Mouse (Mus musculus) midbrain, embryonic 16.5 days (tissue): ENCODE results near the gene Tnfrsf17. TPM values are rescaled to one million over a fixed set of nuclear protein-coding genes. Genes with fewer than 3 reads are reported as not detected.
"Not testable (repeated sequence)": the region's sequence is repeated elsewhere in the genome, so short reads cannot be mapped to it uniquely, and the experiment has no call there.

ENCODE experiments used
- ATAC-seq: fragments of 200-750 bp; cut with Nextera tagmentation; 2 replicates; pipeline ENCODE4 v1.8.0; 2017; ENCODE audit warnings: moderate TSS enrichment
- H3K27ac ChIP-seq: fragments of 300-500 bp; sonication (generic); 2 replicates; pipeline ENCODE4 v1.5.1; 2014; ENCODE audit warnings: mild to moderate bottlenecking, low read length, mixed read lengths
- H3K27me3 ChIP-seq: fragments of 300-500 bp; sonication (generic); 2 replicates; pipeline ENCODE4 v1.6.1; 2014; ENCODE audit warnings: low read depth, low read length, mixed read lengths; ENCODE audit not compliant: control insufficient read depth, insufficient read depth
- H3K36me3 ChIP-seq: fragments of 300-500 bp; sonication (generic); 2 replicates; pipeline ENCODE4 v1.6.1; 2014; ENCODE audit warnings: mild to moderate bottlenecking, low read length, moderate library complexity, mixed read lengths; ENCODE audit not compliant: control insufficient read depth, insufficient read depth
- H3K4me1 ChIP-seq: fragments of 300-500 bp; sonication (generic); 2 replicates; pipeline ENCODE4 v1.6.1; 2014; ENCODE audit warnings: mild to moderate bottlenecking, low read length, mixed read lengths; ENCODE audit not compliant: control insufficient read depth, insufficient read depth
- H3K4me2 ChIP-seq: fragments of 300-500 bp; sonication (generic); 2 replicates; pipeline ENCODE4 v1.6.1; 2014; ENCODE audit warnings: mild to moderate bottlenecking, low read length, mixed read lengths
- H3K4me3 ChIP-seq: fragments of 300-500 bp; sonication (generic); 2 replicates; pipeline ENCODE4 v1.5.1; 2014; ENCODE audit warnings: low read depth, mild to moderate bottlenecking, low read length, moderate library complexity, mixed read lengths
- H3K9ac ChIP-seq: fragments of 300-500 bp; sonication (generic); 2 replicates; pipeline ENCODE4 v1.6.1; 2014; ENCODE audit warnings: low read depth, low read length, mixed read lengths
- H3K9me3 ChIP-seq: fragments of 300-500 bp; sonication (generic); replicated peaks from 2 replicates; pipeline ENCODE4 v1.6.1; 2014; ENCODE audit warnings: mild to moderate bottlenecking, low read length, mixed read lengths; ENCODE audit not compliant: control insufficient read depth, poor library complexity, severe bottlenecking
- WGBS: fragments of 180-500 bp; shearing (Covaris S2); extraction: QIAGEN DNeasy Blood & Tissue Kit; methylation state at CpG from one replicate; pipeline ENCODE4 v1.1.7; 2014; 5-methylcytosine and 5-hydroxymethylcytosine counted together
- polyA plus RNA-seq: library from polyadenylated mRNA; unstranded; fragments of >200 nt; fragmentation: Nextera tagmentation; extraction: Ambion mirVana; gene quantifications from 2 replicates; pipeline ENCODE4 v1.2.1, GENCODE M21; 2015

The Tnfrsf17 gene
- polyA plus RNA-seq, 1 experiment from 2014 or later = not detected

- H3K4me2 ChIP-seq = no peak overlapping the region
- no peak overlapping the region for H3K9ac ChIP-seq
- 97% methylated on average over 2 of the region's 2 CpGs for WGBS
- no peaks in the 10 kb centered on the region for H3K27me3 ChIP-seq
- no peaks in the 10 kb centered on the region for H3K36me3 ChIP-seq
- no peaks in the 10 kb centered on the region for H3K9me3 ChIP-seq
- no peaks in the 10 kb centered on the region for H3K4me1 ChIP-seq
- ATAC-seq = no peak
- no peak overlapping the region for H3K4me3 ChIP-seq
- H3K27ac ChIP-seq = no peak overlapping the region
Observed at GRCm38 (mm10) chr16:11285949-11286348, 27.7 kb upstream of the Tnfrsf17 start.

- H3K4me1 ChIP-seq, H3K27ac ChIP-seq, ATAC-seq, H3K36me3 ChIP-seq, H3K4me3 ChIP-seq, H3K9me3 ChIP-seq, H3K9ac ChIP-seq, H3K4me2 ChIP-seq, H3K27me3 ChIP-seq: not testable (repeated sequence)
- WGBS = 88% methylated on average over 7 of the region's 8 CpGs
Observed at GRCm38 (mm10) chr16:11288873-11289272, 24.7 kb upstream of the Tnfrsf17 start.

GRCm38 (mm10) chr16:11295583-11295982 lies 18.0 kb upstream of the Tnfrsf17 start:
- H3K27me3 ChIP-seq, H3K4me2 ChIP-seq, ATAC-seq, H3K4me3 ChIP-seq, H3K4me1 ChIP-seq, H3K9ac ChIP-seq, H3K9me3 ChIP-seq, H3K36me3 ChIP-seq, H3K27ac ChIP-seq: not testable (repeated sequence)
- WGBS = 84% methylated on average over 4 of the region's 4 CpGs

GRCm38 (mm10) chr16:11297700-11298099 lies 15.9 kb upstream of the Tnfrsf17 start:
- not testable (repeated sequence) for H3K36me3 ChIP-seq, H3K27me3 ChIP-seq, H3K27ac ChIP-seq, H3K4me1 ChIP-seq, H3K4me2 ChIP-seq, H3K4me3 ChIP-seq, H3K9me3 ChIP-seq, ATAC-seq, H3K9ac ChIP-seq
- WGBS = 60% methylated on average over 1 of the region's 1 CpGs

- no peak overlapping the region for H3K4me3 ChIP-seq
- no peaks in the 10 kb centered on the region for H3K27me3 ChIP-seq
- no peaks in the 10 kb centered on the region for H3K36me3 ChIP-seq
- no peak overlapping the region for H3K9ac ChIP-seq
- H3K4me2 ChIP-seq = no peak overlapping the region
- H3K9me3 ChIP-seq = no peaks in the 10 kb centered on the region
- ATAC-seq = no peak
- no peak overlapping the region for H3K27ac ChIP-seq
- H3K4me1 ChIP-seq = no peaks in the 10 kb centered on the region
Observed at GRCm38 (mm10) chr16:11303741-11304140, 9.9 kb upstream of the Tnfrsf17 start.

- no peaks in the 10 kb centered on the region for H3K36me3 ChIP-seq
- no peak overlapping the region for H3K27ac ChIP-seq
- 88% methylated on average over 2 of the region's 2 CpGs for WGBS
- H3K4me2 ChIP-seq = no peak overlapping the region
- no peaks in the 10 kb centered on the region for H3K4me1 ChIP-seq
- H3K9ac ChIP-seq = no peak overlapping the region
- no peaks in the 10 kb centered on the region for H3K27me3 ChIP-seq
- no peak for ATAC-seq
- H3K9me3 ChIP-seq = no peaks in the 10 kb centered on the region
- no peak overlapping the region for H3K4me3 ChIP-seq
Observed at GRCm38 (mm10) chr16:11305531-11305930, 8.1 kb upstream of the Tnfrsf17 start.

GRCm38 (mm10) chr16:11315786-11316320 lies 2.2 kb downstream of the Tnfrsf17 start:
- WGBS = 77% methylated on average over 5 of the region's 5 CpGs
- H3K27me3 ChIP-seq = no peaks in the 10 kb centered on the region
- H3K4me2 ChIP-seq = no peak overlapping the region
- H3K4me1 ChIP-seq = no peaks in the 10 kb centered on the region
- no peak overlapping the region for H3K27ac ChIP-seq
- H3K36me3 ChIP-seq = no peaks in the 10 kb centered on the region
- ATAC-seq = no peak
- H3K4me3 ChIP-seq = no peak overlapping the region
- no peak overlapping the region for H3K9ac ChIP-seq
- no peaks in the 10 kb centered on the region for H3K9me3 ChIP-seq

GRCm38 (mm10) chr16:11316748-11317147 lies 3.1 kb downstream of the Tnfrsf17 start:
- Histone ChIP-seq H3K9me3 (no peaks in the 10 kb centered on the region), H3K4me2 (no peak overlapping the region), H3K9ac (no peak overlapping the region), H3K27ac (no peak overlapping the region), H3K4me3 (no peak overlapping the region), H3K4me1 (0 out of 2 replicates have a peak, but pooled peaks cover under 1% of the 10 kb centered on the region), H3K27me3 (no peaks in the 10 kb centered on the region), H3K36me3 (no peaks in the 10 kb centered on the region)
- no peak for ATAC-seq
- 74% methylated on average over 5 of the region's 5 CpGs for WGBS

- Histone ChIP-seq H3K9ac (no peak overlapping the region), H3K4me1 (peaks cover 6% of the 10 kb centered on the region; the same call in 1 of the 2 replicates), H3K27me3 (no peaks in the 10 kb centered on the region), H3K36me3 (no peaks in the 10 kb centered on the region), H3K4me3 (no peak overlapping the region), H3K27ac (no peak overlapping the region), H3K9me3 (no peaks in the 10 kb centered on the region), H3K4me2 (no peak overlapping the region)
- 75% methylated on average over 6 of the region's 6 CpGs for WGBS
- no peak for ATAC-seq
Observed at GRCm38 (mm10) chr16:11317324-11317723, 3.7 kb downstream of the Tnfrsf17 start.
